ENCODE assay signal across 23 mouse cellular contexts in genomic region chr11:119956590-119956989, GRCm38 (mm10). TPM values are rescaled to one million over a fixed set of nuclear protein-coding genes. Genes with fewer than 3 reads are reported as not detected.
DNase-seq lines count a peak whose midpoint lies in the region; ATAC-seq and TF ChIP-seq lines count a peak whose summit lies in the region.
"Had no signal": no experiment of that assay in that cellular context is flagged by ENCODE, and none has a peak within 500 bp of the region (broad histone marks: within the 10 kb centered on the region; RNA-seq: fewer than 3 reads in every experiment).

No protein-coding gene starts in this region.

- no peak for TF ChIP-seq CTCF in lung, postnatal 0 days (IDR thresholded peaks at IDR 0.05)
- TF ChIP-seq CTCF in stomach, postnatal 0 days (IDR thresholded peaks at IDR 0.05; ENCODE audit: low read depth): no peak

- H3K27me3 ChIP-seq in heart, embryonic 13.5 days (replicated peaks): no peaks in the 10 kb centered on the region
- no peaks in the 10 kb centered on the region for H3K27me3 ChIP-seq in heart, embryonic 11.5 days (ENCODE audit: control insufficient read depth, insufficient read depth, low read length)
- H3K27me3 ChIP-seq in lung, postnatal 0 days (replicated peaks; ENCODE audit: insufficient read depth, low read length): no peaks in the 10 kb centered on the region
- no peaks in the 10 kb centered on the region for H3K27me3 ChIP-seq in embryonic facial prominence, embryonic 13.5 days
- no peaks in the 10 kb centered on the region for H3K27me3 ChIP-seq in stomach, postnatal 0 days (ENCODE audit: control insufficient read depth, insufficient read depth, low read length)
- H3K27me3 ChIP-seq in hindbrain, embryonic 14.5 days (ENCODE audit: control insufficient read depth, insufficient read depth, low read length): no peaks in the 10 kb centered on the region
- H3K27me3 ChIP-seq: embryonic facial prominence, embryonic 12.5 days; hindbrain, embryonic 12.5 days; Patski had no signal

- H3K4me3 ChIP-seq in heart, embryonic 13.5 days: no peak overlapping the region
- H3K4me3 ChIP-seq in heart, embryonic 11.5 days (ENCODE audit: low read depth, low read length): no peak overlapping the region
- H3K4me3 ChIP-seq in lung, postnatal 0 days (ENCODE audit: low read depth, low read length): no peak overlapping the region
- H3K4me3 ChIP-seq in embryonic facial prominence, embryonic 13.5 days: no peak overlapping the region
- H3K4me3 ChIP-seq in stomach, postnatal 0 days (ENCODE audit: low read depth, low read length): no peak overlapping the region
- no peak overlapping the region for H3K4me3 ChIP-seq in hindbrain, embryonic 14.5 days (replicated peaks; ENCODE audit: low read length)
- H3K4me3 ChIP-seq: embryonic facial prominence, embryonic 12.5 days; erythroblast, embryonic 14.5 days; forebrain, embryonic 10.5 days; hindbrain, embryonic 12.5 days had no signal

- H3K27ac ChIP-seq in heart, embryonic 13.5 days (replicated peaks): 0 out of 2 replicates have a peak overlapping the region, but pooled peaks have one; percentile 71
- no peak overlapping the region for H3K27ac ChIP-seq in heart, embryonic 11.5 days (ENCODE audit: low read depth, low read length)
- H3K27ac ChIP-seq in lung, postnatal 0 days (ENCODE audit: low read length): peak overlapping the region; percentile 89; the same call in 1 of the 2 replicates
- H3K27ac ChIP-seq in embryonic facial prominence, embryonic 13.5 days: peak overlapping the region; percentile 34
- 0 out of 2 replicates have a peak overlapping the region, but pooled peaks have one; percentile 78 for H3K27ac ChIP-seq in stomach, postnatal 0 days (replicated peaks)
- H3K27ac ChIP-seq in hindbrain, embryonic 14.5 days: no peak overlapping the region
- H3K27ac ChIP-seq: embryonic facial prominence, embryonic 12.5 days; hindbrain, embryonic 12.5 days had no signal

- no peak for DNase-seq in lung, postnatal 0 days (ENCODE audit: low spot score)
- DNase-seq in lung, adult 18-20 months: no peak
- no peak for DNase-seq in stomach, postnatal 0 days (ENCODE audit: low spot score)
- no peak for DNase-seq in hindbrain, embryonic 14.5 days (ENCODE audit: low spot score)
- no peak for DNase-seq in yolk sac, embryonic 10.5 days (ENCODE audit: low spot score)
- DNase-seq: adrenal gland, postnatal 14 days; cerebellum, adult 2 months; cerebellum, postnatal 10 days; embryo, embryonic 11 days; gastrocnemius, postnatal 14 days; heart, postnatal 10 days; heart, postnatal 4 days had no signal

- TF ChIP-seq EP300 in lung, postnatal 0 days (IDR thresholded peaks at IDR 0.05): no peak
- TF ChIP-seq EP300 in stomach, postnatal 0 days (optimal IDR thresholded peaks at IDR 0.05): no peak

- ATAC-seq in heart, embryonic 13.5 days (ENCODE audit: extremely low read depth, insufficient number of reproducible peaks, low FRiP score, low TSS enrichment): no peak
- ATAC-seq in heart, embryonic 11.5 days (replicated peaks; ENCODE audit: insufficient number of reproducible peaks, low FRiP score, low TSS enrichment): no peak
- ATAC-seq in lung, postnatal 0 days: no peak
- no peak for ATAC-seq in embryonic facial prominence, embryonic 13.5 days (ENCODE audit: insufficient number of reproducible peaks, insufficient read depth, low FRiP score, low TSS enrichment, low read depth)
- ATAC-seq in stomach, postnatal 0 days (ENCODE audit: low FRiP score, low TSS enrichment): 0 out of 2 replicates have a peak, but pooled peaks have one; percentile 10
- no peak for ATAC-seq in hindbrain, embryonic 14.5 days (ENCODE audit: low FRiP score)
- ATAC-seq: activated CD4-positive, CD25-positive, alpha-beta regulatory T cell, adult 4 months; forebrain, embryonic 14.5 days; intestine, embryonic 16.5 days; Patski had no signal

- no peak overlapping the region for H3K9ac ChIP-seq in heart, embryonic 13.5 days
- no peak overlapping the region for H3K9ac ChIP-seq in heart, embryonic 11.5 days (ENCODE audit: low read depth, low read length)
- H3K9ac ChIP-seq in lung, postnatal 0 days (replicated peaks; ENCODE audit: low read depth): no peak overlapping the region
- peak overlapping the region; percentile 1; the same call in 1 of the 2 replicates for H3K9ac ChIP-seq in embryonic facial prominence, embryonic 13.5 days
- H3K9ac ChIP-seq in stomach, postnatal 0 days (ENCODE audit: low read length): no peak overlapping the region
- H3K9ac ChIP-seq in hindbrain, embryonic 14.5 days: no peak overlapping the region
- H3K9ac ChIP-seq: embryonic facial prominence, embryonic 12.5 days; hindbrain, embryonic 12.5 days had no signal

- H3K4me2 ChIP-seq in heart, embryonic 13.5 days: no peak overlapping the region
- no peak overlapping the region for H3K4me2 ChIP-seq in heart, embryonic 11.5 days
- H3K4me2 ChIP-seq in lung, postnatal 0 days (replicated peaks; ENCODE audit: low read depth, low read length): no peak overlapping the region
- no peak overlapping the region for H3K4me2 ChIP-seq in embryonic facial prominence, embryonic 13.5 days
- H3K4me2 ChIP-seq in stomach, postnatal 0 days (replicated peaks; ENCODE audit: low read depth): no peak overlapping the region
- no peak overlapping the region for H3K4me2 ChIP-seq in hindbrain, embryonic 14.5 days (replicated peaks)
- H3K4me2 ChIP-seq: embryonic facial prominence, embryonic 12.5 days; hindbrain, embryonic 12.5 days had no signal

- no peaks in the 10 kb centered on the region for H3K9me3 ChIP-seq in heart, embryonic 13.5 days
- no peaks in the 10 kb centered on the region for H3K9me3 ChIP-seq in heart, embryonic 11.5 days (replicated peaks; ENCODE audit: control insufficient read depth, low read length)
- H3K9me3 ChIP-seq in lung, postnatal 0 days (ENCODE audit: low read length): no peaks in the 10 kb centered on the region
- H3K9me3 ChIP-seq in embryonic facial prominence, embryonic 13.5 days: no peaks in the 10 kb centered on the region
- H3K9me3 ChIP-seq in stomach, postnatal 0 days (ENCODE audit: control insufficient read depth, low read length): no peaks in the 10 kb centered on the region
- H3K9me3 ChIP-seq in hindbrain, embryonic 14.5 days (ENCODE audit: control insufficient read depth, low read length): no peaks in the 10 kb centered on the region
- H3K9me3 ChIP-seq: embryonic facial prominence, embryonic 12.5 days; forebrain, embryonic 10.5 days; hindbrain, embryonic 12.5 days had no signal

- WGBS in heart, embryonic 13.5 days: 86% methylated on average over 13 of the region's 13 CpGs
- 86% methylated on average over 13 of the region's 13 CpGs for WGBS in heart, embryonic 11.5 days (ENCODE audit: insufficient replicate concordance)
- 68% methylated on average over 13 of the region's 13 CpGs for WGBS in lung, postnatal 0 days
- WGBS in embryonic facial prominence, embryonic 13.5 days: 63% methylated on average over 13 of the region's 13 CpGs
- 68% methylated on average over 13 of the region's 13 CpGs for WGBS in stomach, postnatal 0 days
- 84% methylated on average over 13 of the region's 13 CpGs for WGBS in hindbrain, embryonic 14.5 days

- peaks cover 67% of the 10 kb centered on the region for H3K4me1 ChIP-seq in heart, embryonic 13.5 days
- peaks cover 39% of the 10 kb centered on the region for H3K4me1 ChIP-seq in heart, embryonic 11.5 days (ENCODE audit: control insufficient read depth, insufficient read depth, low read length)
- peaks cover 60% of the 10 kb centered on the region for H3K4me1 ChIP-seq in lung, postnatal 0 days (ENCODE audit: insufficient read depth, low read depth, low read length)
- peaks cover 42% of the 10 kb centered on the region for H3K4me1 ChIP-seq in embryonic facial prominence, embryonic 13.5 days
- peaks cover 13% of the 10 kb centered on the region for H3K4me1 ChIP-seq in stomach, postnatal 0 days (replicated peaks; ENCODE audit: control insufficient read depth, insufficient read depth)
- H3K4me1 ChIP-seq in hindbrain, embryonic 14.5 days (replicated peaks; ENCODE audit: control insufficient read depth, insufficient read depth, low read length): peaks cover 8% of the 10 kb centered on the region; the same call in 1 of the 2 replicates

- H3K36me3 ChIP-seq in heart, embryonic 13.5 days: peaks cover 25% of the 10 kb centered on the region
- H3K36me3 ChIP-seq in heart, embryonic 11.5 days (ENCODE audit: control insufficient read depth, insufficient read depth, low read length): no peaks in the 10 kb centered on the region; the same call in 1 of the 2 replicates
- H3K36me3 ChIP-seq in lung, postnatal 0 days (ENCODE audit: insufficient read depth, low read length): peaks cover 6% of the 10 kb centered on the region; the same call in 1 of the 2 replicates
- 0 out of 2 replicates have a peak, but pooled peaks cover 14% of the 10 kb centered on the region for H3K36me3 ChIP-seq in embryonic facial prominence, embryonic 13.5 days
- peaks cover 11% of the 10 kb centered on the region for H3K36me3 ChIP-seq in stomach, postnatal 0 days (ENCODE audit: control insufficient read depth, insufficient read depth, low read length)
- no peaks in the 10 kb centered on the region for H3K36me3 ChIP-seq in hindbrain, embryonic 14.5 days (replicated peaks; ENCODE audit: control insufficient read depth, insufficient read depth)
- H3K36me3 ChIP-seq: embryonic facial prominence, embryonic 12.5 days; hindbrain, embryonic 12.5 days had no signal

RNA-seq across cellular contexts. Expression of gene Baiap2, which starts 14.0 kb away (rescaled TPM):
- polyA plus RNA-seq in heart, embryonic 13.5 days (2015; fragmentation: Nextera tagmentation; extraction: Ambion mirVana): 12.3 and 12.4 TPM in 2 replicates
- polyA plus RNA-seq in heart, embryonic 11.5 days (2014; fragmentation: Nextera tagmentation; extraction: Ambion mirVana): 12.8 and 15.4 TPM in 2 replicates
- polyA plus RNA-seq in lung, postnatal 0 days (2015; fragmentation: Nextera tagmentation; extraction: Ambion mirVana): 42.9 and 52.6 TPM in 2 replicates
- 17.5 and 20.0 TPM in 2 replicates for polyA plus RNA-seq in embryonic facial prominence, embryonic 13.5 days (2015; fragmentation: Nextera tagmentation; extraction: Ambion mirVana)
- 35.1 and 39.2 TPM in 2 replicates for polyA plus RNA-seq in stomach, postnatal 0 days (2015; fragmentation: Nextera tagmentation; extraction: Ambion mirVana)
- 13.7 and 14.4 TPM in 2 replicates for polyA plus RNA-seq in hindbrain, embryonic 14.5 days (2014; fragmentation: Nextera tagmentation; extraction: Ambion mirVana)

RNA-seq across cellular contexts. Expression of gene Chmp6, which starts 43.3 kb away (rescaled TPM):
- 68.4 and 71.2 TPM in 2 replicates for polyA plus RNA-seq in heart, embryonic 13.5 days (2015; fragmentation: Nextera tagmentation; extraction: Ambion mirVana)
- polyA plus RNA-seq in heart, embryonic 11.5 days (2014; fragmentation: Nextera tagmentation; extraction: Ambion mirVana): 63.7 and 66.4 TPM in 2 replicates
- polyA plus RNA-seq in lung, postnatal 0 days (2015; fragmentation: Nextera tagmentation; extraction: Ambion mirVana): 83.6 and 89.9 TPM in 2 replicates
- 103 and 104 TPM in 2 replicates for polyA plus RNA-seq in embryonic facial prominence, embryonic 13.5 days (2015; fragmentation: Nextera tagmentation; extraction: Ambion mirVana)
- 84.5 and 85.3 TPM in 2 replicates for polyA plus RNA-seq in stomach, postnatal 0 days (2015; fragmentation: Nextera tagmentation; extraction: Ambion mirVana)
- polyA plus RNA-seq in hindbrain, embryonic 14.5 days (2014; fragmentation: Nextera tagmentation; extraction: Ambion mirVana): 91.1 and 95.5 TPM in 2 replicates

Comparison
In these comparisons a context has a peak if more than half of its experiments do, and no peak if none do; other contexts are left out.
1. H3K27ac ChIP-seq: peak in heart, embryonic 13.5 days (single experiment), lung, postnatal 0 days (single experiment), embryonic facial prominence, embryonic 13.5 days (single experiment) and stomach, postnatal 0 days (single experiment); none in heart, embryonic 11.5 days (single experiment) and hindbrain, embryonic 14.5 days (single experiment).